Mouse (Mus musculus) ZHBTc4 (cell line): ENCODE data around the gene Zfp639.

ENCODE experiments used
- DNase-seq: peaks from one replicate; pipeline ENCODE4 v3.0.0-alpha.2; 2011; ENCODE audit warnings: low read depth, low spot score

Zfp639 gene

DNA sequence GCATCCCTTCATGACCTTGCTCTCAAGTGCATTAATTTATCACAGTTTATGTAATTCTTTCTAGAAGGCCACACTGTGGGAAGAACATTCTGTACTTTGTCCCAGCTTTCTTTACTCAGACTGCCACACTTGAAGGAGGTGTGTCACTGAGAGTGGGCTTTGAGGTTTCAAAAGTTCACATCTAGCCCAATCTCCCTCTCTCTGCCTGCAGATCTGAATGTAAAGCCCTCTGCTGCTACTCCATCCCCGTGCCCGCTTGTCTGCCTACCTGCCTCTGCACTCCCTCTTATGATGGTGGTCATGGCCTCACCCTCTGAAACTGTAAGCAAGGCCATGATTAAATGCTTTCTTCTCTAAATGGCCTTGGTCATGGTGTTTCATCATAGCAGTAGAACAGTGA is 9.7 kb upstream of the Zfp639 start:
- DNase-seq, result no peak

DNA sequence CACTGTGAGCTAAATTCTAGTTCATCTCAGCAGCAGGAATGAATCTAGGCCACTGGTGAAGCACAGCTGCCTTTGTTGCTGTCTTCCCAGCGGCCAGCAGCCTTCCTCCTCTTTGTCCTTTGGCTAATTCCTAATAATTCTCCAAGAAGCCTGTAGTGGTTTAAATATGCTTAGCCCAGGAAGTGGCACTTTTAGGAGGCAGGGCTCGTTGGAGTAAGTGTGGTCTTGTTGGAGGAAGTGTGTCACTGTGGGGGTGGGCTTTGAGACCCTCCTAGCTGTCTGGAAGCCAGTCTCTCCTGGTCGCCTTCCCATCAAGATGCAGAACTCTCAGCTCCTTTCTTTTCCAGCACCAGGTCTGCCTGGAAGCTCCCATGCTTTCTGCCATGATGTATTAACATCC is 4.2 kb upstream of the Zfp639 start:
- no peak for DNase-seq

GRCm38 (mm10) chr3:32506366-32507225 is 3.5 kb upstream of the Zfp639 start:
- no peak for DNase-seq

DNA sequence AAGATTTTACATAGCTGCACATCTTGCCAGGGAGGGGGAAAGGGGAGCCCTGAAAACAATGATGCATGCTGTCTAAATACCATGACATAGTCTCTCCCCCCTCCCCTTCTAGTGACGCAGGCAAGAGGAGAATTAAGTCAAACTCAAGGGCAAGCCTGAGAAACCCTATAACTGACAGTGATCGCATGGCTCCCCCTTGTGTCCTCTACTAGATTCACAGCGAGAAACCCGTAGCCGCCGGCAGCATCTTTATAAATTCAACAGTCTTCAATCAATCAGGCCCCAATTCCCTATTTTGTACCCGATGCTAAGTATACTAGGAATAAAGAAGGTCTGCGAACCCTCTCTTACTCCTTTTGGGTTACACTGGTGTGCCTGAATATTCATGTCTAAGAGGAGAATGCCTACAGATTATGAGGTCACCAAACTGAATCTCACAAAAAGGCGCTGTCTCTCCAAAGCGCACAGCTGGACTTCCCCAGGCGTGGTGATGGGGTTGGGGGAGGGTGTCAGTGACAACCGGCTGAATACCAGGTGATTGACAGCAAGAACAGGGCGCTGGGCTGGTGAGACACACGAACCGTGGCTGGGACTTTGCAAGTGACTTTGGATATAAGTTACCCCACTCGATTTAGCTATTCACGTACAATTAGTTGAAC is 1.3 kb upstream of the Zfp639 start:
- peak; percentile 82 for DNase-seq

DNA sequence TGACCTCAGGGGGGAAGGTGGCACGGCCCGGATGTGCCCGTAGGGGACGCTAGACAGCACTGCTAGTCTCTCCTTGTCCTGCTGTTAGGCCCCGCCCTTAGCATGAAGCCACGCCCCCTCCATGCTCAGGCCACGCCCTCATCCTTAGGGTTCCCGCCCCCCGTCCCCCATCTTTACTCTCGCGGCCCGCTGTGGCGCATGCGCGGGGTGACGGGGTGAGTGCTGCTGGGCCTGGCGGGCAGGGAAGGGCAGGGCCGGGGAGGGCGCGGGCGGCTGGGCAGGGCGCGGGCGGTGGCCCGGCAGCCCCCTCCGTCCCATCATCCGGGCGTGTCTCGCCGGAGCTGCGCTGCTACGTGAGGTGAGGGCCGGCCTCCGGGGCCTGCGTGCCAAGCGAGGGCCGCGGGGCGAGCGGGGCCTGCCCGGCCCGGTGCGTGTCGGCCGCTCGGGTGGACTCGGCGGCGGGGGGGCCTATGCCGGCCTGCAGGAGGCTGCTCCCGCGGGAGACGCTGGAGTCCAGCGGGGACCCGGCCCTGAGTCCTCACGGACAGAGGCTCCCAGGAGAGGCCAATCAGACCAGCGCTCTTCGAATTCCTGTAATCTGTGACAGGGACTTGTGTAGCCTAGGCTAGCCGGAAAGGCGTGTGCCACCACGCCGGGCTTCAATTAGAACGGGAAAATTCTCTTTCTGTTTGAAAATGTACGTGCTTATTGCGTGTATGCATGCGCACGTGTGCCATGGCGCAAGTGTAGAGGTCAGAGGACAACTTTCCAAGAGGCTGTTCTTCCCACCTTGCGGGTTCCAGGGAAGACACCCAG is 524 bp downstream of the Zfp639 start:
- peak; percentile 97 for DNase-seq

DNA sequence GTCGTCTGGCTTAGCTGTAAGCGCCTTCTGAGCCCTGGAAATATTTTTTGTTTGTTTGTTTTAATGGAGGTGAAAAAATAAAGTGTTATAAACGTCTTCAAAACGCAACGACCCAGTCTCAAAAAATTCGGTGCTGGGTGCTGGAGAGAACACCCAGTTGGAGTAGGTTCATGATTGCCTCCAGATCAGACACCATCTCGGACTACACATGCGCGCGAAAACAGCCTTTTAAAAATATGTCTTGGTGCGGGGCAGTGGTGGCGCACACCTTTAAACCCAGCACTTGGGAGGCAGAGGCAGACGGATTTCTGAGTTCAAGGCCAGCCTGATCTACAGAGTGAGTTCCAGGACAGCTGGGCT is 1.1 kb downstream of the Zfp639 start:
- DNase-seq, result peak; percentile 42

DNA sequence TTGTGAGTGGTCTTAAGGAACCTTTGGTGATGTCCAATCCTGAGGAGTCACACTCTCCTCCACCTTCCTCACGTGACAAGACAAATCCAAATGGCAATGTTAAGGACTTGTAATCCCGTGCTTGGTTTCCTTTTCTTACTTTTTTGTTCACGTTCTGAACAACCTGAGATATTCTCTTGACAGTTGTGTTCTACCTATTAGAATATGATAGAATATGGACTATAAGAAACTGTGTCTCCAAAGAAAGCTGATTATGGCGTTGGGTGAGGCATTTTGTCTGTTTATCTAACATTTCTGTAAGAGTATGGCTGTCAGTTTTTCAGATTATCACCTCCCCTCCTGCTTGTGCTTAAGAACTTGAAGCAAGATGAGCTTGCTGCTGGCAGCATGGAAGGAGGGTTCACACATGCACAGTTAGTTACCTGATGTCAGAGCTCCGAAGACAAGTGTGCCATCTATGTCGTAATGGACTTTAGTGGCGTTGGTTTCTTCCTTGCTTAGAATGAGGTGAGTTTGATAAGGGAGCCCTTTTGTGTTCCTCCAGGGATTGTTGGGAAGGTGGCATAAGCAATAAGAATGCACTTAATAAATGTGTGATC is 2.7 kb downstream of the Zfp639 start:
- no peak for DNase-seq

DNA sequence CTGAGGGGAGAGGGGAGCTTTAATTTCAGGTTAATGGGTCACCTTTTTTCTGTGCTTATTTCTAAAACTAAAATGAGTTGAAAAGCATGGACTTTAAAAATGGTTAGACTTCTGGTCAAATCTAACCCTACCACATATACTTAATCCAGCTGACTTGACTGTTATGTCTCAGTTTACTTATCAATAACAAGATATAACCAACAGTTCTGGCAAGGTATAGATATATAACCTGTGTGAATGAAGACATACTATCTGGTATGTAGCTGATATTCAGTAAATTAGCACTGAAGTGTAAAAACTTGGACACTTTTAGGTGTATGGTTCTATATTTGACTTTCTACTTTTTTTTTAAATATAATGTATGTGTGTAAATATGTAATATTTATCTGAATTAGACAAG is 3.5 kb downstream of the Zfp639 start:
- no peak for DNase-seq

DNA sequence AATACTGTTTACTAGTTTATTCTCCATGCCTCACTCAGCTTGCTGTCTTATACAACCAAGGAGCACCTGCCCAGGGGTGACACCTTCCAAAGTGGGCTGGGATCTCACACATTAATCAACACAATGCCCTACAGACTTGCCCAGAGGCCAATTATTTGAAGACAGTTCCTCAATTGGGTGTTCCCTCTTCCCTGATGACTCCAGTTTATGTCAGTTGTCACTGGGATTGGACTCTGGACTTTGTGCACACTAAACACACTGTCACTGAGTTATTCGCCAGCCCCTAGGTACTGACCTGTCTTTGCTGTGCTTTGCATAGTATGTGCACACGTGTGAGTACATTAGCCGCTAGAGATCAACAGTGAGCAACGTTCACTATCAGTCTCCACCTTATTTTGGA is 17.1 kb downstream of the Zfp639 start:
- DNase-seq, result no peak

- peak; percentile 98 for DNase-seq
Observed at GRCm38 (mm10) chr3:32529303-32529898, 19.3 kb downstream of the Zfp639 start, which contains the start of gene Mfn1. Gene Mfn1, plus strand, starts transcription at chr3:32529465.

DNA sequence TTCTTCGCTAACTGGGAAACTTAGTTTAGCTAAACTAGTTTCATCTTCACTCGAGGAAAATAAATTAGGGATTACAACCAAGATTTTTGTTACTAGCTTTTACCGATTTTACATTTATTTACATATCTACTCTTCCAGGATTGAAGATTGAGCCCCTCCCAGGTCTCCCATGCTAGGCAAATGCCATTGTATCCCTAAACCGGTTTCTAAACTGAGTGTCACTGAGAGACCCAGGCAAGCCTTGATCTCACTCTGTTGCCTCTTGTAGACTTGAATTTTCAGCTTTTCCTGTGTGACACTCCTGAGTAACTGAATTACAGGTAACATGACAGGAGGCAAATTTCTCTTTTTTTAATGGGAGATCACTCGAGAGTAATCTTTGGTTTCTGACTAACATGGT is 20.0 kb downstream of the Zfp639 start:
- DNase-seq, result peak; percentile 23

DNA sequence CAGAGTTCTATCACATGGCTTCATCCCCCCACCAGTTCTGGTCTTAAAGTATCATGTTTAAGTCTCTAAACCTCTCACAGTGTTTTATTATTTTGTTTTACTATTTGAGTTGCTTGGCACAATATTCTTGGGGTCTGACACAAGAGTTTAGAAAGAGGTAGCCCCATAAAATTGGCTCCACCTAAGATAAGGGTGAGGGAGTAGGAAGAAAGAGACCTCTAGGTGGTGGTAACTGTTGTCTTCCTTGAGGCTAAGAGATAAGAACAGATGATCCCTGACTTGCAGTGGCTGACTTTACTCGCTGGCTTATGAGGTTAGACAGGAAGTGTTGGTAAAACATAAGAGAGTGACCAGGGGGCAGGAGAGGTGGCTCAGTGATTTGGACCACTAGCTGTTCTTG is 25.6 kb downstream of the Zfp639 start:
- DNase-seq, result no peak

- no peak for DNase-seq
Observed at GRCm38 (mm10) chr3:32537556-32537955, 27.5 kb downstream of the Zfp639 start.

- no peak for DNase-seq
Observed at GRCm38 (mm10) chr3:32538091-32538490, 28.0 kb downstream of the Zfp639 start.

GRCm38 (mm10) chr3:32553061-32553460 is 43.0 kb downstream of the Zfp639 start:
- DNase-seq, result peak; percentile 31

GRCm38 (mm10) chr3:32563401-32563800 is 53.3 kb downstream of the Zfp639 start:
- no peak for DNase-seq
